Mouse (Mus musculus) kidney, embryonic 14.5 days (tissue): ENCODE data around the gene 9130230L23Rik. TPM values are rescaled to one million over a fixed set of nuclear protein-coding genes. Genes with fewer than 3 reads are reported as not detected.
"Not testable (repeated sequence)": the region's sequence is repeated elsewhere in the genome, so short reads cannot be mapped to it uniquely, and the experiment has no call there.

Experiments used
- ATAC-seq: fragments of 200-750 bp; cut with Nextera tagmentation; 2 replicates; pipeline ENCODE4 v1.8.0; 2017; ENCODE audit warnings: moderate number of reproducible peaks, mild to moderate bottlenecking, moderate TSS enrichment, moderate library complexity; ENCODE audit not compliant: low FRiP score, low TSS enrichment
- H3K27ac ChIP-seq: fragments of 300-500 bp; sonication (generic); 2 replicates; pipeline ENCODE4 v1.5.1; 2014; ENCODE audit warnings: low read depth, mild to moderate bottlenecking, low read length, moderate library complexity, mixed read lengths
- H3K27me3 ChIP-seq: fragments of 300-500 bp; sonication (generic); 2 replicates; pipeline ENCODE4 v1.6.1; 2014; ENCODE audit warnings: mild to moderate bottlenecking, low read length; ENCODE audit not compliant: control insufficient read depth, insufficient read depth
- H3K36me3 ChIP-seq: fragments of 300-500 bp; sonication (generic); 2 replicates; pipeline ENCODE4 v1.6.1; 2014; ENCODE audit warnings: low read length, mixed read lengths; ENCODE audit not compliant: control insufficient read depth, insufficient read depth
- H3K4me1 ChIP-seq: fragments of 300-500 bp; sonication (generic); 2 replicates; pipeline ENCODE4 v1.6.1; 2014; ENCODE audit warnings: low read length, mixed read lengths; ENCODE audit not compliant: control insufficient read depth, insufficient read depth
- H3K4me2 ChIP-seq: fragments of 300-500 bp; sonication (generic); replicated peaks from 2 replicates; pipeline ENCODE4 v1.6.1; 2014; ENCODE audit warnings: low read depth, mild to moderate bottlenecking, low read length
- H3K4me3 ChIP-seq: fragments of 300-500 bp; sonication (generic); 2 replicates; pipeline ENCODE4 v1.5.1; 2014; ENCODE audit warnings: mild to moderate bottlenecking, low read length
- H3K9ac ChIP-seq: fragments of 300-500 bp; sonication (generic); 2 replicates; pipeline ENCODE4 v1.6.1; 2014; ENCODE audit warnings: low read depth, mild to moderate bottlenecking, low read length, moderate library complexity
- H3K9me3 ChIP-seq: fragments of 300-500 bp; sonication (generic); 2 replicates; pipeline ENCODE4 v1.6.1; 2016; ENCODE audit warnings: low read length; ENCODE audit not compliant: control insufficient read depth
- WGBS: fragments of 180-500 bp; shearing (Covaris S2); extraction: QIAGEN DNeasy Blood & Tissue Kit; methylation state at CpG from one replicate; pipeline ENCODE4 v1.1.7; 2014; 5-methylcytosine and 5-hydroxymethylcytosine counted together
- polyA plus RNA-seq: library from polyadenylated mRNA; unstranded; fragments of >200 nt; fragmentation: Nextera tagmentation; extraction: Ambion mirVana; gene quantifications from 2 replicates; pipeline ENCODE4 v1.2.1, GENCODE M21; 2014

9130230L23Rik gene
- polyA plus RNA-seq, 1 experiment from 2014 or later, result 0.38 TPM

- H3K27ac ChIP-seq, result no peak overlapping the region
- no peaks in the 10 kb centered on the region for H3K36me3 ChIP-seq
- ATAC-seq, result no peak
- WGBS, result 82% methylated on average over 7 of the region's 7 CpGs
- no peaks in the 10 kb centered on the region for H3K27me3 ChIP-seq
- H3K4me2 ChIP-seq, result no peak overlapping the region
- no peak overlapping the region for H3K9ac ChIP-seq
- H3K4me1 ChIP-seq, result peaks cover 7% of the 10 kb centered on the region
- no peaks in the 10 kb centered on the region for H3K9me3 ChIP-seq
- H3K4me3 ChIP-seq, result no peak overlapping the region
These were observed 5.0 kb downstream of the 9130230L23Rik start for GRCm38 (mm10) chr5:65999106-65999505.

DNA sequence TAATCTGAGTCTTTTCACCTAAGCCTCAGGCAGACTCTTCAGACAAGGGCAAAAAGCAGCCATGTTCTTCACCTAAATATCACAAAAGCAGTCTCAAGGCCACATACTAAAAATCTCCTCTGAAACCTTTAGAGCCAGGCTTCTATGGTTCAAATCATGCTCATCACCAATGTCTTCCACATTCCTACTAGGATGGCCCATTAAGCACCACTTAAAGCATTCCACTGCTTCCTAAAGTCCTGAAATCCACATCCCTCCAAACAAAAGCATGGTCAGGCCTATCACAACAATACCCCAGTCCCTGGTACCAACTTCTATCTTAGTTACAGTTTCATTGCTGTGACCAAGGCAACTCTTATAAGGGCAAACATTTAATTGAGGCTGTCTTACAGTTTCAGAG is 6.3 kb downstream of the 9130230L23Rik start:
- Histone ChIP-seq H3K9me3 (no peaks in the 10 kb centered on the region), H3K4me2 (no peak overlapping the region), H3K9ac (no peak overlapping the region), H3K36me3 (no peaks in the 10 kb centered on the region), H3K4me3 (no peak overlapping the region), H3K27me3 (no peaks in the 10 kb centered on the region), H3K4me1 (peaks cover 7% of the 10 kb centered on the region), H3K27ac (no peak overlapping the region)
- ATAC-seq, result no peak

GRCm38 (mm10) chr5:65994643-65995042 is 9.4 kb downstream of the 9130230L23Rik start:
- H3K4me2 ChIP-seq, result no peak overlapping the region
- H3K27me3 ChIP-seq, result no peaks in the 10 kb centered on the region
- no peak overlapping the region for H3K9ac ChIP-seq
- H3K4me3 ChIP-seq, result no peak overlapping the region
- no peaks in the 10 kb centered on the region for H3K4me1 ChIP-seq
- H3K27ac ChIP-seq, result no peak overlapping the region
- H3K36me3 ChIP-seq, result no peaks in the 10 kb centered on the region
- no peak for ATAC-seq
- no peaks in the 10 kb centered on the region for H3K9me3 ChIP-seq
- WGBS, result 61% methylated on average over 6 of the region's 6 CpGs

GRCm38 (mm10) chr5:65991191-65991590 is 12.9 kb downstream of the 9130230L23Rik start:
- WGBS, result 94% methylated on average over 2 of the region's 2 CpGs
- Histone ChIP-seq H3K9ac (no peak overlapping the region), H3K4me1 (no peaks in the 10 kb centered on the region), H3K4me3 (no peak overlapping the region), H3K4me2 (no peak overlapping the region), H3K27me3 (no peaks in the 10 kb centered on the region), H3K36me3 (no peaks in the 10 kb centered on the region), H3K27ac (no peak overlapping the region), H3K9me3 (no peaks in the 10 kb centered on the region)
- no peak for ATAC-seq

- not testable (repeated sequence) for H3K4me3 ChIP-seq, H3K4me1 ChIP-seq, H3K36me3 ChIP-seq, ATAC-seq, H3K9ac ChIP-seq, H3K27me3 ChIP-seq, H3K9me3 ChIP-seq, H3K4me2 ChIP-seq, H3K27ac ChIP-seq
- 81% methylated on average over 3 of the region's 3 CpGs for WGBS
These were observed 17.1 kb downstream of the 9130230L23Rik start for GRCm38 (mm10) chr5:65987004-65987403.

GRCm38 (mm10) chr5:65986426-65986825 is 17.7 kb downstream of the 9130230L23Rik start:
- H3K27me3 ChIP-seq, result no peaks in the 10 kb centered on the region
- H3K4me1 ChIP-seq, result no peaks in the 10 kb centered on the region
- no peak overlapping the region for H3K4me3 ChIP-seq
- 89% methylated on average over 5 of the region's 5 CpGs for WGBS
- no peak overlapping the region for H3K27ac ChIP-seq
- no peak overlapping the region for H3K4me2 ChIP-seq
- H3K36me3 ChIP-seq, result no peaks in the 10 kb centered on the region
- H3K9ac ChIP-seq, result no peak overlapping the region
- H3K9me3 ChIP-seq, result no peaks in the 10 kb centered on the region
- ATAC-seq, result no peak

DNA sequence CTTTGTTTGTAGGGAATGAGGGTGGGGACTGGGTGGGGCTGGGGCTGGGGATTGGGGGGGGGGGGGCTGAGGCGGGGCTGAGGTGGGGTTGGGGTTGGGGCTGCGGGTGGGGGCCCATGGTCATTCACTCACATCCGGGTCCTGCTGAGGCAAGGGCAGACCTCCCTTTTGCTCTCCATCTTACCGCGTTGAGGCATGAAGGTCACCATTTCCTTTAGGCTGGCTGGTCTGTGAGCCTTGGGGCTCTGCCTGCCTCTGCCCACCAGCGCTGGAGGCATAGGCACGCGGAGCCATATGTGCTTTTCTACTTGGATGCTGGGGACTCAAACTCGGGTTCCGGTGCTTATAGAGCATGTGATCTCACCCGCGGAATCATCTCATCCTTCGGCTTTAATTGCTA is 28.4 kb downstream of the 9130230L23Rik start:
- Histone ChIP-seq H3K27me3 (no peaks in the 10 kb centered on the region), H3K9ac (no peak overlapping the region), H3K9me3 (no peaks in the 10 kb centered on the region), H3K4me2 (no peak overlapping the region), H3K36me3 (no peaks in the 10 kb centered on the region), H3K4me3 (no peak overlapping the region), H3K4me1 (no peaks in the 10 kb centered on the region), H3K27ac (no peak overlapping the region)
- no peak for ATAC-seq
- 92% methylated on average over 13 of the region's 13 CpGs for WGBS

- H3K4me1 ChIP-seq, result no peaks in the 10 kb centered on the region
- H3K27ac ChIP-seq, result no peak overlapping the region
- H3K4me2 ChIP-seq, result no peak overlapping the region
- no peak overlapping the region for H3K4me3 ChIP-seq
- WGBS, result 46% methylated on average over 2 of the region's 2 CpGs
- no peaks in the 10 kb centered on the region for H3K9me3 ChIP-seq
- ATAC-seq, result no peak
- no peaks in the 10 kb centered on the region for H3K27me3 ChIP-seq
- H3K36me3 ChIP-seq, result no peaks in the 10 kb centered on the region
- no peak overlapping the region for H3K9ac ChIP-seq
These were observed 30.9 kb downstream of the 9130230L23Rik start for GRCm38 (mm10) chr5:65973189-65973588.

DNA sequence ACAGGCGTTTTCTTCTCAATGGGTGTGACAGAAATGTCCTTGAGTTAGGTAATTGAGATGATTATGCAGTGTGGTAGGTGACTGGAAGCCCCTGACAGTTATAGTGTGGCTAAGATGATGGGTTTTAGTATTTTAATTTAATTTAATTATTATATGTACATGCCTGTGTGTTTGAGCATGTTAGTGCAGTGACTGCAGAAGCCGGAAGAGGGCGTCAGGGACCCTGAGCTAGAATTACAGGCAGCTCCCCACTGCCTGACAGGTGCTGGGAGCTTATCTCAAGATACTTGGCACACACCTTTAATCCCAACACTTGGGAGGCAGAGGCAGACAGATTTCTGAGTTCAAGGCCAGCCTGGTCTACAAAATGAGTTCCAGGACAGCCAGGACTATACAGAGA is 36.1 kb downstream of the 9130230L23Rik start:
- 92% methylated on average over 3 of the region's 3 CpGs for WGBS
- H3K36me3 ChIP-seq, result no peaks in the 10 kb centered on the region

DNA sequence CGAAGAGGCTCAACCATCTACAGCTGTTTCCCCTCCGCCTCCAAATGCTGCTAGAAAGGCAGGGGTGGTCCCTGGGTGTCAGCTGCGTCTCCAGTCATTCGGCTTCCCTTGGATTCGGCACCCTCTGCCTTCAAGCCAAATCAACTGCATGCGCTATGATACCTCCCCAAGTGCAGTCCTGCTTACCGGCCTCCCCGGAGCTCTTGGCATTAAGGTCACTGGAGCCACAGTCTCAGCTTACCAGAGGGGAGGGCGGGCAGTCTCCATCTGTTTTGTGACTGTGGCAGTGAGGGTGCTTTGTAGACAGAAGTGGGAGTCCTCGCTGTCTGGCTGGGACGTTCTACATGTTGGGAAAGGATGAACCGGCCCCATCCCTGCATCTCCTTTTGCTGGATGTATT is 37.0 kb downstream of the 9130230L23Rik start:
- H3K27ac ChIP-seq, result no peak overlapping the region
- ATAC-seq, result no peak
- no peaks in the 10 kb centered on the region for H3K4me1 ChIP-seq
- no peaks in the 10 kb centered on the region for H3K9me3 ChIP-seq
- no peak overlapping the region for H3K4me3 ChIP-seq
- no peak overlapping the region for H3K4me2 ChIP-seq
- H3K27me3 ChIP-seq, result no peaks in the 10 kb centered on the region
- H3K36me3 ChIP-seq, result no peaks in the 10 kb centered on the region
- no peak overlapping the region for H3K9ac ChIP-seq
- WGBS, result 52% methylated on average over 12 of the region's 12 CpGs

More for the DNA sequence above, 36.1 kb downstream of the 9130230L23Rik start:
- no peak for ATAC-seq
- Histone ChIP-seq H3K4me1 (no peaks in the 10 kb centered on the region), H3K9me3 (no peaks in the 10 kb centered on the region), H3K4me2 (no peak overlapping the region), H3K9ac (no peak overlapping the region), H3K4me3 (no peak overlapping the region), H3K27ac (no peak overlapping the region), H3K27me3 (no peaks in the 10 kb centered on the region)
